Mouse (Mus musculus): Measurements from ENCODE around the gene Tie1. TPM values are rescaled to one million over a fixed set of nuclear protein-coding genes. Genes with fewer than 3 reads are reported as not detected.
"Not testable (repeated sequence)": the region's sequence is repeated elsewhere in the genome, so short reads cannot be mapped to it uniquely, and the experiment has no call there.

Gene Tie1
- polyA plus RNA-seq, 1 experiment from 2014 or later: 11.6 TPM

DNA sequence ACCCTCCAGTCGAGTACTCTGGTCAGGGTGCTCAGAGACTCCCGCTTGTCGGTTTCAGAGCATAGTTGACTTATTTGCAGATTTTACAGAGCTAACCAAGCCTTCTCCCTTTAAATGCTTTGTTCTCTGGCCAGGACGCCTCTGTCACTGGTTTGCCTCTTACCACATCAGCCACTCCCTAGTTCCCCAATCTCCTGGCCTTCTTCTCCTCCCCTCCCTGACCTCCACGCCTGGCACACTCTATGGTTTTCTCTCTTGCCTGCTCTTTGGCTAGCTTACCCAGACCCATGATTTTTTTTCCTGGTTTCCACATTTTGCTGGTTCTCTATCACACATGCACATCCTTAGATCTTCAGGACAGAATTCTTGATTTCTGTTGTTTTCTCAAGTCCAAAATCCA, 28.3 kb upstream of the Tie1 start:
- peaks cover 6% of the 10 kb centered on the region for H3K27me3 ChIP-seq
- H3K4me2 ChIP-seq: no peak overlapping the region
- 65% methylated on average over 5 of the region's 5 CpGs for WGBS
- peaks cover 11% of the 10 kb centered on the region for H3K4me1 ChIP-seq
- no peak overlapping the region for H3K4me3 ChIP-seq
- H3K36me3 ChIP-seq (ENCODE audit: poor library complexity, severe bottlenecking): no peaks in the 10 kb centered on the region
- H3K27ac ChIP-seq: no peak overlapping the region
- no peak for ATAC-seq
- H3K9me3 ChIP-seq (replicated peaks): no peaks in the 10 kb centered on the region
- H3K9ac ChIP-seq: no peak overlapping the region

DNA sequence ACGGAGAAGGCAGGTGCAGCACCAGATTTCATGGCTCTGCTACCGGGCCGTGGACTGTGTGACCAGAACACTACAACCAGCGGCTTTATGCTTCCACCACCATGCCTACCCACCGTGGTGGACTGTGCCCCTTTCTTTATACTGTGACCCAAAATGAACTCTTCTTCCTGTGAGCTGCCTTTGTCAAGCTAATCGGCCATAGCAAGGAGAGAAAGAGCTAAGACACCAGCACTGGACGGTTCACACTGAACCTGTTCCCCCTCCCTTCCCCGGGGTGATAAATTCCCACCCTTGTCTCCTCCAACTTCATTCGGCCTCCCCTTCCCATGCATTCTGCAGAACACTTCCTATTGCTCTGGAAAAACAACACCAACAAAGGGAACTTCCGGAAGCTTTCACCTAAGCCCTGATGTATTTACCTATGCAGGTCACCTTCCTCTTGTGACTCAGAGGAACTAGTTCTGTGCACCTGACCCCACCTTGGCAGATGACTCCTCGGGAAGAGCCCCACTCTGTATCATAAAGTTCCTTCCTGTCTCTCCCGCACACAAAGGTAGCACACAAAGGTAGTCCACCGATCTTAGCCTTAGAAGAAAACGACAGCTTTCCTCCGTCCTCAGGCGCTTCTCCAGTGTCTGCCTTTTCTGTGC, 27.8 kb upstream of the Tie1 start:
- Histone ChIP-seq H3K36me3 (ENCODE audit: poor library complexity, severe bottlenecking) (no peaks in the 10 kb centered on the region), H3K9me3 (replicated peaks) (no peaks in the 10 kb centered on the region), H3K4me3 (no peak overlapping the region), H3K9ac (no peak overlapping the region), H3K27me3 (peaks cover 6% of the 10 kb centered on the region), H3K4me1 (peaks cover 11% of the 10 kb centered on the region), H3K27ac (no peak overlapping the region), H3K4me2 (no peak overlapping the region)
- WGBS: 47% methylated on average over 16 of the region's 16 CpGs
- no peak for ATAC-seq

DNA sequence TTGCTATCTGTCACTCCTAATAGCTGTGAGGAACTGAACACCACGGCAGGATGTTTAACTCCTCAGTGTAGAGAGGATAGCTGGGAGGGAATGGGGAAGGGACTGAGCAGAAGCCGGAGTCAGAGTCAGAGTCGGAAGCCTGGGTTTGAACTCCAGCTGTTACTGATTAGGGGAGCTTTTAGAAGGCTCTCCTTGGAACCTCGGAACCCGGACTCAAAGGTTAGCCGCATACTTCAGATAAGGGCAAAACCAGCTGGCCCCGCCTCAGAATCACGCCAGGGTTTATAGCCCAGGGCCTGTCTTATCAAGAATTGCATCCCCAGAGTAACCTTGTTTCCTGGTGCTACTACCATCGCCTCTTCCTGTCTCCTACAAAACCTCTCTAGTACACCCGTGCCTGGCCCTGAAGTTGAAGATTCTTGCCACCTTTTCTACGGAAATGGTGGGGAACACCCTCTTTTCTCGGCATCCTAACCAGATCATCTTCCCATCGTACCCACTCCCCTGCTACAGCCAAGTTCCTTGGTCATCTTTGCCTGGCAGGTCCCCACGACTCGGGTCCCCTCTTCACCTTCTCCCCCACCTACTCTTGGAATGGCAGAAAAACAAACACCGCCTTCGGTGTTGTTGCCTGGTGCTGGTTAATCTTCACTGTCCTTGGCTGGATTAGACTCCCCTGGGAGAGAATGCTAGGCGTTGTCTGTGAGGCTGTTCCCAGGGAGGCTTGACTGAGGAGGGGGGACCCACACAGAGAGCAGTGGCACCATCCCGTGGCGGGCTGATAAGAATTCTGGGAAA, 27.0 kb upstream of the Tie1 start:
- no peak for ATAC-seq
- H3K4me1 ChIP-seq: peaks cover 11% of the 10 kb centered on the region
- H3K4me2 ChIP-seq: no peak overlapping the region
- H3K4me3 ChIP-seq: no peak overlapping the region
- no peaks in the 10 kb centered on the region for H3K9me3 ChIP-seq (replicated peaks)
- no peak overlapping the region for H3K27ac ChIP-seq
- H3K27me3 ChIP-seq: peaks cover 6% of the 10 kb centered on the region
- WGBS: 31% methylated on average over 20 of the region's 20 CpGs
- H3K36me3 ChIP-seq (ENCODE audit: poor library complexity, severe bottlenecking): no peaks in the 10 kb centered on the region
- H3K9ac ChIP-seq: no peak overlapping the region

DNA sequence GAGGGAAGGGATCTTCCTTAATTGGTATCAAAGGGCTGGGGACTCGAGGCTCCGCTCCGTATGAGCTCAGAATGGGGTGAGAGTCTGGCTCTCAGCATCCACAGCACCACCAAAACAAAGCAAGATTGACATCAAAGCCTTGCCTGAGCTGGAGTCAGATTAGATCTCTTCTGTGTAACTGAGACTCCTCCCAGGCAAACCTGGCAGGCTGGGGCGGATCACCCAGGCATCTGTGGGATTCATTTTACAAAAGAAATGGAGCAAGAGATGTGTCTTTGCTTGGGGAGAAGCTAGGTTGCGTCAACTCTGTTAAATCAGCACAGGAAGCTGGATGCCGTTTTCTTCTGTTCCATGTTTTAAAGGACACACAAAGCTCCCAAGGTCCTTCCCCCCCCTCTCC, 19.2 kb upstream of the Tie1 start:
- Histone ChIP-seq H3K4me2 (no peak overlapping the region), H3K27me3 (no peaks in the 10 kb centered on the region), H3K27ac (no peak overlapping the region), H3K9me3 (replicated peaks) (no peaks in the 10 kb centered on the region), H3K4me3 (no peak overlapping the region), H3K36me3 (ENCODE audit: poor library complexity, severe bottlenecking) (no peaks in the 10 kb centered on the region), H3K4me1 (peaks cover 5% of the 10 kb centered on the region; the same call in 1 of the 2 replicates), H3K9ac (no peak overlapping the region)
- 6% methylated on average over 6 of the region's 6 CpGs for WGBS
- no peak for ATAC-seq

DNA sequence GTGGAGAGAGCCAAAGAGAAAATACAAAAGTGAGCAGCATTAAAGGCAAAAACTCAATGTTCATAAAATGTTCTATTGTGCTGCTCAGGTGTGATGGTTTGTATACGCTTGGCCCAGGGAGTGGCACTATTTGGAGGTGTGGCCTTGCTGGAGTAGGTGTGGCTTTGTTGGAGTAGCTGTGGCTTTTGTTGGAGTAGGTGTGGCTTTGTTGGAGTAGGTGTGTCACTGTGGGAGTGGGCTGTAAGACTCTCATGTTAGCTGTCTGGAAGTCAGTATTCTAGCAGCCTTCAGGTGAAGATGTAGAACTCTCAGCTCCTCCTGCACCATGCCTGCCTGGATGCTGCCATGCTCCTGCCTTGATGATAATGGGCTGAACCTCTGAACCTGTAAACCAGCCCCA, 17.3 kb upstream of the Tie1 start:
- H3K36me3 ChIP-seq (ENCODE audit: poor library complexity, severe bottlenecking); H3K27ac ChIP-seq; H3K4me1 ChIP-seq; H3K4me2 ChIP-seq; H3K9ac ChIP-seq; H3K27me3 ChIP-seq; H3K4me3 ChIP-seq; H3K9me3 ChIP-seq (replicated peaks); ATAC-seq: not testable (repeated sequence)
- WGBS: 92% methylated on average over 1 of the region's 1 CpGs

DNA sequence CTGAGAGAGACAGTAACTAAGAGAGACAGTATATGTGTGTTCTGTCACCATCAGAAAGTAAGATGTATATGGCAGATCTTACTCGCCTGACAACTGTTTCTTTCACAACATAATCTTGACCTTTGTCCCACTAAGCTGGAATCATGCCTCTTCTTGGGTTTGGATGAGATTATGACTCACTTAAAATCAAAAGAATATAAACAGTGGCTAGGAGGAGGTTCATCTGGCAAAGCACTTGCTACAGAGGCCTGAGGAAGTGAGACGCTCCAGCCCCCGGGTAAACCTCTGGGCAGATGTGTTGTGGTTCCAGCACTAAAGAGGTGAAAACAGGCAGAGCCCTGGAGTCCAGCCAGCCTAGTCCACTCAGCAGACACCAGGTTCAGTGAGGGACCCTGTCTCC, 15.7 kb upstream of the Tie1 start:
- ATAC-seq: no peak
- Histone ChIP-seq H3K27me3 (no peaks in the 10 kb centered on the region), H3K4me2 (no peak overlapping the region), H3K4me1 (no peaks in the 10 kb centered on the region), H3K9me3 (replicated peaks) (no peaks in the 10 kb centered on the region), H3K9ac (no peak overlapping the region), H3K36me3 (ENCODE audit: poor library complexity, severe bottlenecking) (no peaks in the 10 kb centered on the region), H3K4me3 (no peak overlapping the region), H3K27ac (no peak overlapping the region)
- WGBS: 82% methylated on average over 3 of the region's 3 CpGs

DNA sequence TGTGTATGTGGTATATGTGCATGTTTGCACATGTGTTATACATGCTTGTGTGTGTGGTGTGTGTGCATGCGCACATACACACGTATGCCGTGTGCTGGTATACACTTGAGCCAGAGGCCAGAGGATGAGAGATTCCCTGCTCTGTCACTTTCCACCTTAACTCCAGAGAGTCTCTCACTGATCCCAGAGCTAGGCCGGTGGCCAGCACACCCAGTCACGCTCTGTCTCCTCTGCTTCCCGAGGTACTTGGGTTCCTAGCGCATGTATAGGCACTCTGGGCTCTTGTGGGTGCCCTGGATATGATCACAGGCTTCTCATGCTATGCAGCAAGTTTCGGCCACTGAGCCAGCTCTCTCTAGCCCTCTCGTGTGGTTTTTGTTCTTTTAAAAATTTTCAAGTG, 10.9 kb upstream of the Tie1 start:
- Histone ChIP-seq H3K9ac (no peak overlapping the region), H3K4me1 (no peaks in the 10 kb centered on the region), H3K27me3 (no peaks in the 10 kb centered on the region), H3K36me3 (ENCODE audit: poor library complexity, severe bottlenecking) (no peaks in the 10 kb centered on the region), H3K27ac (no peak overlapping the region), H3K9me3 (replicated peaks) (no peaks in the 10 kb centered on the region), H3K4me3 (no peak overlapping the region), H3K4me2 (no peak overlapping the region)
- 72% methylated on average over 9 of the region's 9 CpGs for WGBS
- ATAC-seq: no peak

DNA sequence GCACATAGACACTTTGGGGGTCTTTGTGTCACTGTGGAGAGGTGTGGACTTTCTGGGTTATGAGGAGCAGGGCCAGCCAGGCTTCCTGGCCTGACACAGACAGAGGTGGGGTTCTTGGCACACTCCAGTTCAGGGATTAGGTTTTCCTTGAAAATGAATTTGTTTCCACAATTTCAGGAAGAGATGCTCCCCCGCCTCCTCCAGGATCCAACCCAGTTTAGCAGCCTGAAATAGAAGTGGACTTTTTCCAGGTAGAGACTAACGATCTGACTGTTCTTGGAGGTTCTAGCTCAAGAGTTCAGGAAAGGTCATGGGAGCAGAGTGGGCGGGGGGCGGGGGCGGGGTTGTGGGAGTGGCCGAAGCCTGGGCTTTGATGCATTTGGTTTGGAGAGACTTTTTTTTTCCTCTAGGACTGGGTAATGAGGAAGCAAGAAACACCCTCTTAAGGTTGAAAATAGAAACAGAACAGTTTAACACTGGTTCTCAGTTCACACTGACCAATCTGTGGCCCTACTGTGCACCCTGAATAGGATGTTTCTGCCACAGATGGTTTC, 10.4 kb upstream of the Tie1 start:
- H3K27me3 ChIP-seq: no peaks in the 10 kb centered on the region
- H3K36me3 ChIP-seq (ENCODE audit: poor library complexity, severe bottlenecking): no peaks in the 10 kb centered on the region
- no peak overlapping the region for H3K9ac ChIP-seq
- H3K4me2 ChIP-seq: no peak overlapping the region
- ATAC-seq: no peak
- H3K4me3 ChIP-seq: no peak overlapping the region
- H3K27ac ChIP-seq: no peak overlapping the region
- no peaks in the 10 kb centered on the region for H3K4me1 ChIP-seq
- 55% methylated on average over 6 of the region's 6 CpGs for WGBS
- H3K9me3 ChIP-seq (replicated peaks): no peaks in the 10 kb centered on the region

DNA sequence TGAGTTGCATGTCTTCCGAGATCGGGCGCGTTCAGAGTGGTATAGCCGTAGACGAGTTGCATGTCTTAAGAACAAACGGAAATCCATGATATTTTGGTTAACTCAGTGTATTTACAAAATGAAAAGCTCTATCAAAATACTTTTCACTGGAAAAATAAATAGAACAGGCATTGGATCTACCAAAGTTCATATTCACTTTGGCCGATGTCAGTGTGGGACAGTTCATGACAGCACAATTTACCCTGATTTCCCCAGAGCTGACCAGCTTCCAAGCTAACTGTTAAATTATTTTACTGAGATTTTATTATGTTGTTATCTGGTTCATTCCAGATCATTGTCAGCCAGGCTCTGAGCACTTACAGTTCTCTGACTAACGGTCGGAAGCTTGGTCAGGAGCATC, 600 bp upstream of the Tie1 start:
- Histone ChIP-seq H3K36me3 (ENCODE audit: poor library complexity, severe bottlenecking) (no peaks in the 10 kb centered on the region), H3K4me1 (no peaks in the 10 kb centered on the region), H3K9ac (no peak overlapping the region), H3K27me3 (no peaks in the 10 kb centered on the region), H3K9me3 (replicated peaks) (no peaks in the 10 kb centered on the region), H3K4me2 (no peak overlapping the region), H3K27ac (no peak overlapping the region), H3K4me3 (no peak overlapping the region)
- WGBS: 93% methylated on average over 10 of the region's 10 CpGs
- no peak for ATAC-seq

DNA sequence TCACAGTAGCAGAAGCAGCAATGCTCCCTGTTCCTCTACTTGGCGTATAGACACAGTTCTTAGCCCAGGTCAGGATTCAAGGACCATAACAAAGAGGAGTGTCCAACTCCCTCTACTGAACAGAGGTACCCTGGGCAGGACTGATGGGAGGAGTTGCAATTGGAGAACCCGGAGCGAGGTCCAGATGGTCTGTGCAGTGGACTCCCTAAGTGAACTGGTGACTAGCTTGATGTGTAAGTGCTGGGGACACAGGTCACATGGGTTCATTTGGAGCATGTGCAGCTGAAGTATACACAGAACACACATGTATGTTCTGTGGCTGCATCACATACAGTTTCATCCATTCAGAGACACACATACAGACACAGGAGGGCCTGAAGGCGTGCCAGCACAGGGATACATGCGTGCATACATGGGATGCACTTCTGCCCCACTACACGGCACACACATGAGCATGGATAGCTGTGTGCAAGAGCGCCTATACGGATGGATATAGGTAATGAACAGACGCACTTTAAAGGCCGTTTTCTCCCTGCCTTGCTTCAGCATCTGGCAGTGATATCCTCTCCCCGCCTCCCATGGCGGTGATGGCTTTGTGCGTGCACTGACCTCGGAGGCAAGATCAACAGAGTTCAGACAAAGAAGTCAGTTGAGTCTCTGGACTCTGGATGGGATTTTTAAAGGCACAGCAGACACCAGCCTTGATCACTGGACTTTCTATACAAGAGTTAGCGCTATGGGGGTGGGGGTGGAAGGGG, 12.9 kb downstream of the Tie1 start:
- Histone ChIP-seq H3K4me3 (no peak overlapping the region), H3K27ac (no peak overlapping the region), H3K4me1 (no peaks in the 10 kb centered on the region), H3K9ac (no peak overlapping the region), H3K27me3 (no peaks in the 10 kb centered on the region), H3K4me2 (no peak overlapping the region), H3K9me3 (replicated peaks) (no peaks in the 10 kb centered on the region), H3K36me3 (ENCODE audit: poor library complexity, severe bottlenecking) (no peaks in the 10 kb centered on the region)
- no peak for ATAC-seq
- 43% methylated on average over 15 of the region's 15 CpGs for WGBS

DNA sequence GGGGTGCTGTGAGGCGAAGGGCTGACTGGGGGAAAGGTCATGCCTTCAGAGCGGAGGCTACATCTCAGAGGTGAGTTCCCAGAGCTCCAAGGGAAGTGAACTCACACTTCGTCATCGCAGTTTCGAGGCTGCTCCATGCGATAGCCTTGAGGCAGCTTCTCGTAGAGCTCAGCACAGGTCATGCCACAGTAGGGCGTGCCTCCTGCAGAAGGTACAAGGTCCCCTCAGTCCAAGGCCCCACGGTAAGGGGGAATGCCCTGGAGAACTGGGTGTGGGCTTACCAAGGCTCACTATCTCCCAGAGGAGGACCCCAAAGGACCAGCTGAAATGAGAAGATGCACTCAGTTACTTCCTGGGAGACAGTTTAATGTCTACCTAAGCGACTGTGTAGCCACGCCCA, 17.2 kb downstream of the Tie1 start:
- 93% methylated on average over 11 of the region's 11 CpGs for WGBS
- Histone ChIP-seq H3K4me2 (no peak overlapping the region), H3K9me3 (replicated peaks) (no peaks in the 10 kb centered on the region), H3K9ac (no peak overlapping the region), H3K4me3 (no peak overlapping the region), H3K4me1 (no peaks in the 10 kb centered on the region), H3K27ac (no peak overlapping the region), H3K36me3 (ENCODE audit: poor library complexity, severe bottlenecking) (no peaks in the 10 kb centered on the region), H3K27me3 (no peaks in the 10 kb centered on the region)
- no peak for ATAC-seq

DNA sequence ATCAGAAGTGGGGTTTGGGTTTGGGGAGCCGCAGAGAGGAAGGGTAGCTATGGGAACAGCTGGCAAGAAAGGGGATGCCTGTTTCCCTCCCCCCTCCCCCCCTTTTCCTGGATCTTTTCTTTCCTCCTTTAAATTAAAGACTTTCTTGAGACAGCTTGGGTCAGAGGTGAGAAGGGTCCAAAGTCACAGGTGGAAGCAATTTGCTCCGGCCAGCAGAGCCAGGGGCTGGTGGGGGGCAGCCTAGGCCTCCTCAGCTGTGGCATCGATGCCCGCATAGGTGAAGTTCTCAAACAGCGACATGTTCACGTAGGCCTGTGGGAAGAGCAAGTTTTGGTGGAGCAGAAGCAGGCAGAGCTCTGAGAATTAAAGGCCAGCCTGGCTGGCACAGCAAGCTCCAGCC, 18.6 kb downstream of the Tie1 start:
- no peak overlapping the region for H3K4me3 ChIP-seq
- no peak overlapping the region for H3K4me2 ChIP-seq
- no peaks in the 10 kb centered on the region for H3K4me1 ChIP-seq
- no peaks in the 10 kb centered on the region for H3K27me3 ChIP-seq
- H3K27ac ChIP-seq: no peak overlapping the region
- H3K36me3 ChIP-seq (ENCODE audit: poor library complexity, severe bottlenecking): no peaks in the 10 kb centered on the region
- H3K9ac ChIP-seq: no peak overlapping the region
- ATAC-seq: no peak
- no peaks in the 10 kb centered on the region for H3K9me3 ChIP-seq (replicated peaks)
- 85% methylated on average over 6 of the region's 6 CpGs for WGBS
